Mouse (Mus musculus): ENCODE measurements around the gene Golm1.

The Golm1 gene

GRCm38 (mm10) chr13:59676316-59677229 lies 962 bp upstream of the Golm1 start:
- DNase-seq (ENCODE audit: low read depth): peak; percentile 71

- peak; percentile 82 for DNase-seq (ENCODE audit: low read depth)
Measured at GRCm38 (mm10) chr13:59674761-59675150, 855 bp downstream of the Golm1 start.

- peak; percentile 47 for DNase-seq (ENCODE audit: low read depth)
Measured at GRCm38 (mm10) chr13:59674215-59674614, 1.4 kb downstream of the Golm1 start.

GRCm38 (mm10) chr13:59673597-59673996 lies 2.0 kb downstream of the Golm1 start:
- no peak for DNase-seq (ENCODE audit: low read depth)

GRCm38 (mm10) chr13:59672248-59672647 lies 3.4 kb downstream of the Golm1 start:
- peak; percentile 89 for DNase-seq (ENCODE audit: low read depth)

GRCm38 (mm10) chr13:59671521-59671920 lies 4.1 kb downstream of the Golm1 start:
- DNase-seq (ENCODE audit: low read depth): no peak

GRCm38 (mm10) chr13:59669946-59670345 lies 5.7 kb downstream of the Golm1 start:
- DNase-seq (ENCODE audit: low read depth): no peak

- DNase-seq (ENCODE audit: low read depth): peak; percentile 83
Measured at GRCm38 (mm10) chr13:59668501-59669093, 7.0 kb downstream of the Golm1 start.

- no peak for DNase-seq (ENCODE audit: low read depth)
Measured at GRCm38 (mm10) chr13:59667763-59668162, 7.8 kb downstream of the Golm1 start.

- DNase-seq (ENCODE audit: low read depth): no peak
Measured at GRCm38 (mm10) chr13:59663939-59664712, 11.5 kb downstream of the Golm1 start.

- no peak for DNase-seq (ENCODE audit: low read depth)
Measured at GRCm38 (mm10) chr13:59661966-59662365, 13.6 kb downstream of the Golm1 start.

GRCm38 (mm10) chr13:59661387-59661786 lies 14.2 kb downstream of the Golm1 start:
- DNase-seq (ENCODE audit: low read depth): no peak

- DNase-seq (ENCODE audit: low read depth): no peak
Measured at GRCm38 (mm10) chr13:59660371-59660770, 15.2 kb downstream of the Golm1 start.

- no peak for DNase-seq (ENCODE audit: low read depth)
Measured at GRCm38 (mm10) chr13:59657781-59658180, 17.8 kb downstream of the Golm1 start.

GRCm38 (mm10) chr13:59656975-59657388 lies 18.6 kb downstream of the Golm1 start:
- peak; percentile 37 for DNase-seq (ENCODE audit: low read depth)

- peak; percentile 76 for DNase-seq (ENCODE audit: low read depth)
Measured at GRCm38 (mm10) chr13:59656316-59656832, 19.2 kb downstream of the Golm1 start.

- DNase-seq (ENCODE audit: low read depth): no peak
Measured at GRCm38 (mm10) chr13:59655718-59656315, 19.8 kb downstream of the Golm1 start.

- DNase-seq (ENCODE audit: low read depth): no peak
Measured at GRCm38 (mm10) chr13:59654465-59654864, 21.1 kb downstream of the Golm1 start.

GRCm38 (mm10) chr13:59653136-59653535 lies 22.5 kb downstream of the Golm1 start:
- DNase-seq (ENCODE audit: low read depth): no peak

GRCm38 (mm10) chr13:59652651-59653050 lies 23.0 kb downstream of the Golm1 start:
- DNase-seq (ENCODE audit: low read depth): no peak

- DNase-seq (ENCODE audit: low read depth): peak; percentile 25
Measured at GRCm38 (mm10) chr13:59649781-59650180, 25.8 kb downstream of the Golm1 start.

- DNase-seq (ENCODE audit: low read depth): no peak
Measured at GRCm38 (mm10) chr13:59648598-59648997, 27.0 kb downstream of the Golm1 start.
